Mouse (Mus musculus): ENCODE results near the gene Shisa3.

GRCm38 (mm10) chr5:67575705-67576104, 32.0 kb upstream of the Shisa3 start:
- no peak for TF ChIP-seq CTCF (IDR thresholded peaks at IDR 0.05; ENCODE audit: borderline replicate concordance, insufficient read depth, low read depth, low read length)
- TF ChIP-seq POLR2A (IDR thresholded peaks at IDR 0.05; ENCODE audit: borderline replicate concordance, insufficient read depth, low read length): no peak
